Mouse (Mus musculus): ENCODE results near the gene Cfl1.

Gene Cfl1

DNA sequence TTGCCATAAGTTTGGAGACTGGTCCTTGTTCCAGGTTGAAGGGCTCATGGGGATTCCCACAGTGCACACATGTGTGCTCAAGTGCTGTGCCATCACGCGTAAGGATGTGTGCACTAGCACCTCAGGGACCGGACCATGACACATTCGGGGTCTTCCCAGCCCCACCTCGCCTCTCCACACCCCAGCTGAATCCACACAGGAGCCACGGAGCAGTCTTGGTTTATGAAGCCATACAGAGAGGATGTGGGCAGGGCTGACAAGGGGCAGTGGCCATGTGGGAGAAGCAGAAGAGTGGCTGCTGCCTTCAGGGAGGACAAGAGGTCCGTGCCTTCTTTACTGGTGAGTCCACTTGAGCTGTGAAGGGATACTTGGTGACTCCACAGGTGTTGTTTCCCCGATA lies 25.2 kb upstream of the Cfl1 start:
- DNase-seq (ENCODE audit: low spot score in 2 of 2), result no peak

DNA sequence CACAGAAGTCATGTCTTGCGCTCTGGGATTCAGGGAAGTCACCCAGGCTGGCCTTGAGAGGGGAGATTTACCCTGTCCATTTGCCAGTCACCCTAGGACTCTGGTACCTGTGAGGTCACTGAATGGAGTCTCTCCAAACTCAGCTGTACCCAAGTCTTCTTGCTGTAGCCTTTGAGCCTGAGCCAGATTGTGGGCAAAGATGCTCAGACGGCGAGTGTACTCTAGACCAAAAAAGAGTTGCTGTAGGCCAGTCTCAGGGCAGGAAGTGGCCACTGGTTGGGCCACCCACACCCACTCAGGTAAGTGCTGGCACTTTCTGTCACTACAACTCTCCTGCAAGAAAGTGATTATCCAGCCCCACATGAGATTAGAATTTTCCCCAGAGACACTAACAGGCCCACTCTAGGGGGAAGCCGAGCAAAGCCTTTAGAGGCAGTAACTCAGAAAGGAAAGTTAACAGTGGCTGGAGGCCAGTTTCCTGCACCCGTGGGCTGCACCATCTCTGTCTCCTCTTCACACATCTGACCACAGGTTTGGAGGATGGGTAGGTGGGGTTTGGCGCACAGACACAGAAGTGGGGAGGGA lies 23.2 kb upstream of the Cfl1 start:
- DNase-seq (ENCODE audit: low spot score in 2 of 2), result no peak

DNA sequence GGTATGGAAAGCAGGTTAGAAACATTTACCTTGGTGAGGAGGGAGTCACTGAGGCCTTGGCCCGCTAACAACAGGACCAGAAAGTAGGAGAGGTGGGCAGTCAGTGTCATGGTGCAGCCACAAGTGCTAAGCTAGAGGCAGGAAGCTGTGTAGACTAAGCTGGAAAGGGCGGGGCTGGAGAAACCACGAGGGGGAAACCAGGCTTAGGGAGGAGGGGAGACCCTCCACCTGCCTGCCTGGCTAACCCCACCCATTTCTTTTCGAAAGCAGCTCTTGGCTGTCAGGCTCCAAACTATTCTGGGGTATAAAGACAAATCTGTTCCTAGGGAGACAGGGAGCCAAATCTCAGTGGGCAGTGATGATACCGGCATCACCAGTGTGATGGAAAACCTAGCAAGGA lies 21.9 kb upstream of the Cfl1 start, which contains the start of gene Ctsw:
TSS of gene Ctsw (minus strand) at position 134 of the 400 bp plus-strand sequence.
- DNase-seq (ENCODE audit: low spot score in 2 of 2), result no peak

DNA sequence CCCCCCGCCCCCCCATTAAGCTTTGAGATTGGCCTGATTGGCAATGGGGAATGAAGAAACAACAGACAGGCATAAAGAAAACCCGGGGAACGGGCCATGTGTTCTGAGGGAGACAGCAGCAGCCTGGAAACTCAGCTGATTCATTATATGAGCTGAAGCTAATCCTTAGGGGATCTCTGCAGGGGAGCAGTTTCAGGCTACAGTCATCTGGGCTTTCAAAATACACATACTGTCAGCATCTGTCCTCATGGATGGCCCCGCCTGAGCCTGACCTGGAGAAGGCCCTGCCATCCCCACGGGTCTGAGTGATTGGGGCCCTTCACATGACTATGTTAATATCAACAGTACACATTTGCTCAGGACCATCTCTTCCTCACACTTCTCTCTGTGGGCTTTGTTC lies 18.4 kb upstream of the Cfl1 start:
- no peak for DNase-seq (ENCODE audit: low spot score in 2 of 2)

DNA sequence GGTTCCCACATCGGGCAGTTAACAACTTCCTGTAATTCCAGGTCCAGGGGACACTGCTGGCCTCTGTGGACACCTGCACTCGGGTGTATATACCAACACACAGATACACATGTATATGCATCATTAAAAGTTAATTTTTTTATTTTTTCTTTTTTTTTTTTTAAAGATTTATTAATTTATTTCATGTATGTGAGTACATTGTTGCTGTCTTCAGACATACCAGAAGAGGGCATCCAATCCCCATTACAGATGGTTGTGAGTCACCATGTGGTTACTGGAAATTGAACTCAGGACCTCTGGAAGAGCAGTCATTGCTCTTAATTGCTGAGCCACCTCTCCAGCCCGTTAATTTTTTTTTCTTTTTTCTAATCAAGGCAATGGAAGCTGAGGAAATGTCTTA lies 17.4 kb upstream of the Cfl1 start:
- no peak for DNase-seq (ENCODE audit: low spot score in 2 of 2)

DNA sequence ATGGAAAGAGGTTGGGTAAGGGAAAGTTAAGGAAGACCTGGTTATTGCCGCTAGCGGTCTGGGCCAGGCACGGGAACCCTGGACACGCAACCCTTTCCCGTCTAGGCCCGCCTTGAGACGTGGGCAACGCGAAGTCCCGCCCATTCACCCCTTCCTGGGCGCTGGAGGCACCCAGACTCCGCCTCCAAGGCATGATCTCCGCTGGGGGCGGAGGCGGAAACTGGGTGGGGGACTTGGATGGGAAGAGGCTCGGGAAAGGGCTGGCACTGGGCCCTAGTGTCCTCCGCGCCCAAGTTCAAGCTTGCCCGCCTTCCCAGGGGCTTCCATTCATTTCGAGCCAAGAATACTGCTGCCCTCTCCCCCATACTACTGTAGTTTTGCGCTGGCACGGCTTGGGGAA lies 16.5 kb upstream of the Cfl1 start, which contains the start of gene Efemp2:
TSS of gene Efemp2 (plus strand) at position 235 of the 400 bp plus-strand sequence.
- DNase-seq (ENCODE audit: low spot score in 2 of 2), result peak in 1 of 2 experiments; percentile 48

DNA sequence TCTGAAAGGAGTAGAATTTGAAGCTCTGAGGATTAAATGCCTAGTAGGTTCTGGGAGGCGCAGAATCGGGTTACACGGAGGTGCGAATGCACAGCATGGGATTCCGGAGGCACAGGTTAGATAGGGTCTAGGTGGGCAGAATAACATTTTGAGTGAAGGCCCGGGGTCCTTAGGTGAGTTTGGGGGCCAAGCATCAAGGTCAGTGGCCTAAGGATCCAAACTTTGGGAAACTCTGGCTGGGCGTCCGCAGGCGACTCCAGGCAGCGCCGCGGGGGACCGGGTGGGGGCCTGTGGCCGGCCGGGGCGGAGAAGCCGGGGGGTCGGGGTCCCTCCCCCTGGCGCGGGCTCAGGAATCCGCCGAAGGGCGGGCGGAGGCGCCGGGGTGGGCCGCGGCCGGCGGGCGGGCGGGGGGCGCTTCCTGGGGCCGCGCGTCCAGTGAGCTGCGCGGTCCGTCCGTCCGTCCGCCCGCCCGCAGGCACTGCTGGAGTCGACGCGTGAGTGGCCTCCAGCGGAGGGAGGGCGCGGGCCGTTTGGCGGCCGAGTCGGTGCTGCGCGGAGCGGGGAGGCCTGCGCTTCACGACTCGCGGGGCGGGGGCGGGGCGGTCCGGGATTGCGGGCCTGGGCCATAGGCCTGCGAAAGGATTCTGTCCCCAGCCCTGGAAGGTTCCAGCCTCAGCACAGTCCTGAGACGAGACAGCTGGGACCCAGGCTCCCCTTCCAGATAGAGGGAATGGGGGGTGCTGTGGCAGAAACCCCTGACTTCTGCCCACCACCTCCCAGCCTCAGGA lies 15.8 kb upstream of the Cfl1 start:
- no peak for DNase-seq (ENCODE audit: low spot score in 2 of 2)

DNA sequence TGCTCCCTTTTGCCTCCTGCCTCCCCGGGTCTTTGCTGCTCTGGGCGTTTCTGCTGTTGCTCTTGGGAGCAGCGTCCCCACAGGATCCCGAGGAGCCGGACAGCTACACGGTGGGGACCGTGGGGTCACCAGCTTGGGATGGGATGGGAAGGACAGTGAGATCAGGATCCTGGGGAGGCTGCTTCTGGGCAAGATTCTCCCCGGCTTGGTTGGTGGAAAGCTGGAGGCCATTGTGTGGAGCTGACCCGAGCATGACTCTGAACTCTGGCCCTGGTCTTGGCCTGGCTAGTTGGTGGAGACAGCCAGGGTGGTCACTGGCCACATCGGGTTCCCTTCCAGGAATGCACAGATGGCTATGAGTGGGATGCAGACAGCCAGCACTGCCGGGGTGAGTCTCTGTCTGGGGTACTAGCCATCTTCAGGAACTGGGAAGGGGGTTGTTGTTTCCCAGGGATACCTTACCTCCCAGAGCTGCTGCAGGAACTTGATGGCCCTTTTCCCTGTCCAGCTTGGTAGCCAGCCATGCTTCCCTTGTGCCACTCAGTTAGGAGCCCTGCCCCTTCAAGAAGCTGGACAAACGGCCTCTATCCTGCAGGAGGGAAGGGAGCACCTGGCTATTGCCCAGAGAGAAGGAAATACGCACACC lies 15.1 kb upstream of the Cfl1 start:
- DNase-seq (ENCODE audit: low spot score in 2 of 2), result no peak

DNA sequence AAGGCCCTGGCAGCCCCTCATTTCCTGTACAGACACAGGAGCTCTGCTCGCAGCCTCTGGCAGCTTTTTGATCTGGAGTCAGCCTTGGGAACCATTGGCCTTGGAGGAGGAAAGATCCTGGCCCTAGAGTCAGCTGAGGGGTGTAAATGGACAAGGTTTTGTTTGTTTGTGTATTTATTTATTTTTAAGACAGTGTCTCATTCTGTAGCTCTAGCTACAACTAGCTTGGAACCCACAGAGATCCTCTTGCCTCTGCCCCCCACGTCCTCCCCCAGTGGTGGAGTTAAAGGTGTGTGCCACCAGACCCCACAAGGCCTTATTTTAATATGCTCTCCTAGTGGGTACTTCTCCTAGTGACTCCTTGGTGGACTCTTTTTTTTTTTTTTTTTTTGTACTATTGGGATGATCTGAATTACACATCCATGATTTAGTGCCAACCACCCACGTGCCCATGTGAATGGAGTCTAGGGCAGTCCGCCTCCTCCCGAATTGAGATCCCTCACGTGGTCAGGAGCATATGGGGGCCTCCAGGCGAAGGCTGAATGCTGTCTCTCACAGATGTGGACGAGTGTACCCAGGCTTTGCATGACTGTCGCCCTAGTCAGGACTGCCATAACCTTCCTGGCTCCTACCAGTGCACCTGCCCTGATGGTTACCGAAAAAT lies 13.1 kb upstream of the Cfl1 start:
- no peak for DNase-seq (ENCODE audit: low spot score in 2 of 2)

DNA sequence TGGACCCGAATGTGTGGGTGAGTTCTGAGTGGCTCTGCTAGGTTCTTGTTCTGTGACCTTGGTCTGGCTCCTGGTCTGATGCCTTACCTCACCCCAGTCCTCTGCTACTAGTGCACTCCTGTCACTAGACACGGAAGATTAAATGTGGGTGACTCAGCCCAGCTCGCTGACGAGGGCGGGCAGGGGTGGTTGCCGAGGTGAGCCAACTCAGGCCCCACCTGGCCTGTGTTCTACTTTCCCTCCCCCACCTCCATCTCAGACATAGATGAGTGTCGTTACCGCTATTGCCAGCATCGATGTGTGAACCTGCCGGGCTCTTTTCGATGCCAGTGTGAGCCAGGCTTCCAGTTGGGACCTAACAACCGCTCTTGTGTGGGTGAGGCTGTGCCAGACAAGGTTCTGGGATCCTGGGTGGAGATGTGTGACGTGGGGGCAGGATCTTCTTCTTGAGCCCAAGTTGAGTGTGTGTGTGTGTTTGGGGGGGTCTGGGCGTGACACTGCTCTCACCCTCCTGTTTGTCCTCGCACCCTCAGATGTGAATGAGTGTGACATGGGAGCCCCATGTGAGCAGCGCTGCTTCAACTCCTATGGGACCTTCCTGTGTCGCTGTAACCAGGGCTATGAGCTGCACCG lies 12.5 kb upstream of the Cfl1 start:
- no peak for DNase-seq (ENCODE audit: low spot score in 2 of 2)

DNA sequence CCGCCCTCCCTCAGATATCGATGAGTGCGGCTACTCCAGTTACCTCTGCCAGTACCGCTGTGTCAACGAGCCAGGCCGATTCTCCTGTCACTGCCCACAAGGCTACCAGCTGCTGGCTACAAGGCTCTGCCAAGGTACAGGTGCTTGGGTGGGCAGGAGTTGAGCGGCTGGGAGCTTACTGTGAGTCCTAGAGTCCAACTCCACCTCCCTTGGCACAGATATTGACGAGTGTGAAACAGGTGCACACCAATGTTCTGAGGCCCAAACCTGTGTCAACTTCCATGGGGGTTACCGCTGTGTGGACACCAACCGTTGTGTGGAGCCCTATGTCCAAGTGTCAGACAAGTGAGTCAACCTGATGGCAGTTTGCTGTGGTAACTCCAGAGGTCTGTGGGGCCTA lies 10.2 kb upstream of the Cfl1 start:
- DNase-seq (ENCODE audit: low spot score in 2 of 2), result no peak

DNA sequence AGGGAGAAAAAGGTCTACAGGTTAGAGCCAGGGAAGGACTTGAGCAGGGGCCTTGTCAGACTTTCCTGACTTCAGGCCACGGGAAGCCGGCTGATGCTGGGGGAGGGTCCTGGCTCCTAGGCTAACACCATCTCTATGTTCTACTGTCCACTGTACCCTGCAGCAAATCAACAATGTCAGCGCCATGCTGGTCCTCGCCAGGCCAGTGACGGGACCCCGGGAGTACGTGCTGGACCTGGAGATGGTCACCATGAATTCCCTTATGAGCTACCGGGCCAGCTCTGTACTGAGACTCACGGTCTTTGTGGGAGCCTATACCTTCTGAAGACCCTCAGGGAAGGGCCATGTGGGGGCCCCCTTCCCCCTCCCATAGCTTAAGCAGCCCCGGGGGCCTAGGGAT lies 8.9 kb upstream of the Cfl1 start:
- no peak for DNase-seq (ENCODE audit: low spot score in 2 of 2)

DNA sequence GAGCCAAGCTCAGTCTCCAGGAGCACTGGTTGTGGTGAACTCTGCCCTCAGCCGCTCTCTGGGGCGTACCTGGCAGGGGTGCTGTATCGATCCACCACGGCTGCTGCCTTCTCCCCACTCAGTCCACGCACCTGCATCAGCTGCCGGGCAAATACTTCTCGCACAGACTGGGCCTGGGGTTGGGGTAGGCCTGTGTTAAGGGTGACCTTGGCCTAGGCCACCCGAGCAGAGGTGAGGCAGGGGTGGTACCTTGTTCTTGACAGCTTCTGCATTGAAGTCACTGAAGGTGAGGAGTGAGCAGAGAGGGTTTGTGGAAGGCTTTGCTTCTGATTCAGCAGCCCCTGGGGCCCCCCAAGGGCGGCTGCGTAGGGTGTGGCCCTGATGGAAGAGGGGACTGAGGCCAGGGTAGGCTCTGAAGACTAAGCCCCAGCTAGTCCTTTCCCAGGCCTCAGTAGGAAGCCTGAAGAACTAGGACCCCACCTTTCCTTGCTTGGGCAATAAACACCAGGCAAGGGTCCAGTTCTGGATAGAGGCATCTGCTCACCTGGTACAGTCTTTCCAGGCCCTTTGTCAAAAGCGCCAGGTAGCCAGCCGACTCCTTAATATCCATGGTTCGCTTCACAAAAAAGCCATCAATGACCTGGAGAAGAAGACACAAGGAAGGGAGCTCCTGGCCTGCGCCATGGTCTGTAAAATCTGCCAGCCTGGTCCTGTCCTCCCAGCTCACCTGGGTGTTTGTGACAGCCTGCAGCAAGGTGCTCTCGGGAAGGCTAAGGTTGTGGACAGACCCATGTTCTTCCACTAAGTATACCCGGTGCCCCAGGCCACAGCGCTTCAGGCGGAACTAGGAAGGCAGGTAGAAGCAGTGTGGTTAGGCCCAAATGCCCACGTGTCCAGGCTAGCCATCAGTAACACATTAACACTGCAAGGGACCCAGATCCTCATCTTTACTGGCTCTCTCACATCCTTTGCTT lies 6.6 kb upstream of the Cfl1 start:
- no peak for DNase-seq (ENCODE audit: low spot score in 2 of 2)

DNA sequence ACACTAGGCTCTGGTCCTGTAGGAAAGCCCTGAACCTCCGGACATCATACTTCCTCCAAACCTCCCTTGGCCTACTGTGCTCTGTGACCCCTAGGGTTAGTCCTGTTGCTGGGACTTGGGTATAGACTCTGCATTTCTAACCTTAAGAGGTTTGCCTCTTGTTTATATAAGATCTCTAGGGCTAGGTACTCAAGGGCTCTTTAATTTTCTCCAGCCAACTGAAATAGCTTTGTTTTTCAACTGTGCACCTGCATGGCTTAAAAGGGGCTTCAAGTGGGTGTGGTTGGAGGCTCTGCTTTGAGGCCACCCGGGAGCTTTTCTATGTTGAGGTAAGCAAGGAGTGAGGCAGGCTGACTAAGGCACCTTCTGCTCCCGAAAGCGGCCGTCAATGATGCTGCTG lies 5.8 kb upstream of the Cfl1 start:
- no peak for DNase-seq (ENCODE audit: low spot score in 2 of 2)

DNA sequence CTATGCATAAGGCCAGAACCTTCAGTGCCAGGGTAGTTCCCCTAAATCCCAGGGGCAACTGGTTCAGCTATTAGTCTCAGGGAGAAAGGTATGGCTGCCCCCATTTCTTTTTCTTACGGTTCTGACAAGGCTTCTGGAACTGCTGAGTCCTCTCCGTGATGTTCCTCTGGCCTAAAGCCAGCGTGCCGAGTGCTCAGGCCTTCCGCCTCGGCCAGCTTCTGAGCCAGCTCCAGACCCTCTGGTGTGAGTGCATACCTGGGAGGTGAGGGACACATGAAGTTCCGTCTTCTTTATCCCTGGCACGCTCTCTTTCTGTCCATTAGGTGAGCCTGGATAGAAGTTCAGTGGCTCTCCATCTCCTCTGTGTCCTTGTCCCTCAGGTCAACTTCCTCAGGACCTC lies 4.9 kb upstream of the Cfl1 start:
- no peak for DNase-seq (ENCODE audit: low spot score in 2 of 2)

DNA sequence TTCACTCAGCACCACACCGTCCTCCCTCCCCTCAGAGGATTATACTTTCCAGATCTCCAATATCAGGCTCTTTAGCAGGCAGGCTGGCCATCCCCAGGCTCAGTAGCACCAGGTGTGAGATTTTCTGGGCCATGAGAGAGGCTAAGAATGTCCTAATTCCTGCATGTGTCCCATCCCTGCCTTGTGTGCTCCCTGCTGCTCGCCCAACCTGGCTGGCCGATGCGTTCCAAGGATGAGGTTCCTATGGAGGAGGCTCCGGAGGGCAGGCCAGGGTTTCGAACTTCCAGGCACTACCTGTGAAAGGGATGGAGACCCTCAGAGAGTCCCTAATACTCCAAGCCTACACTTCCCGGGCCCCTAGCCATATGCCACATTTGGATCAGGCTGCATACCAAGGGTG lies 4.4 kb upstream of the Cfl1 start:
- DNase-seq (ENCODE audit: low spot score in 2 of 2), result no peak

DNA sequence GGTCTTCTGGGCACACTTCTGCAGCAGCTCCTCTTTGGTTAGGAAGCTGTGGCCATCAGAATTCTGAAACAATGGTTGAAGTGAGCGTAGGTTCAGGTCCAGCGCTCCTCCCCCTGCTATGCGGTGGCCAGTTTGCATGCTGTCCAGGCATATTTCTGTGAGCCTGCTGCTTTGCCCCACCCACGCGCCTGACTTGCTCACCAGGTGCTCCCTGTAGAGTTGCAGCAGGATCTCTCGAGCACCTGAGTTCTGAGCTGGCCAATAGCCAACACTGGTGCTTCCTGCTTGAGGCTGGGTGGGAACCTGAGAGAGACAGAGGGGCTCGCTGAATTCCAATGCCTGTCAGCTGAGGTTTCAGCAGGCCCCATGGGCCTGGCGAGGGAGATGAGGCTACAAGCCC lies 4.0 kb upstream of the Cfl1 start:
- no peak for DNase-seq (ENCODE audit: low spot score in 2 of 2)

DNA sequence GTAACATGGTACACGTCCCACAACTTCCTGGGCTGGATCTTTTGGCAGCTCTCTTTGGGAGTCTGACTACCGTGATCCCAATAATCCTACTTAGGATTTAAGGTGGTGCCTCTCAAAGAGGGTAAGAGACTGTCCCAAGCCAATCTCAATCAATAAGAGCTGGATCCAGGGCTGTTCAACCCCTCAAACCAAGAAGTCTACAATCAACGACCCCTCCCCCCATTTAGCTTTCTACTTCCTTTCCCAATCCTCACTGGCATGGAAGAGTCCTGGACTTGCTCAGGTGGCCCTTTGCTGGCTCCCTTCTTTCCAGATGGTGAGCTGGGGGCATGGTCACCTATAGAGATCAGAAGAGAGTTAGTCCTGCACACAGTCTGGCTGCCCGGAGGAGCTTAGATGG lies 3.5 kb upstream of the Cfl1 start:
- DNase-seq (ENCODE audit: low spot score in 2 of 2), result no peak

DNA sequence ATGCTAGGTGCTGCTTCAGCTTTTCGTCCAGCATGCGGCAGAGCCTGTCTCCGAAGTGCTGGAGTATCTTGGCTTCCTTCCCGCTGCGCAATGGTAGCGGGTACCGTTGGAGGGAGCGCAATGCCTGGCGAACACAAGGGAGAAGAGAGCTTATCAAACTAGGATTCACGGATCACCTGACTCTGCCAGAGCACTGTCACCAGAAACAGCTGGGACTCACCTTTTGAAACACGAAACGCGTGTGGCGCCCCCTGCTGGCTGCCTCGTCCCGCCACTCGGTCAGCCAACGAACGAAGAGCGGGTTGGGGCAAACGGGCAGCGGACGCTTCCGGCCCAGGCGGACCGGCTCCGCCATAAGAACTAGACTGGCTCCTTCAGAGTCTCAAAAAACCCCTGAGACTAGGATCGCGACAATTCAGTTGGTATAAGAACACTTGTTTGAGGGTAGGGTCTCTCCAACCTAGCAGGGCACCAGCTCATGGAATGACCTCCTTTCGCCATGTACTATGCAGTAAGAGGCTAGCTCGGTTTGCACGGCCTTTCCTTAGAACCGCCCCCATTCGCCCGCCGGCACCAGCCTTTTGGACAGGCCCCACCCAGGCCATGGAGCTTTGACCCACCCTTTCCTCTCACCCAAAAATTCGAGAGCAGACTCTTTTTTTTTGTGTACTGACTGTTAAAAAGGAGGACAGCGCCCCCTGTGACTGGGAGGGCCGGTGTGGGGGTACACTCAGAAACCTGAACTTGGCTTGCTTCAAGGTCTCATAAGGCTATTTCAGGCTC lies 2.3 kb upstream of the Cfl1 start, which contains the start of gene Mus81:
TSS of gene Mus81 (minus strand) at position 635 of the 783 bp plus-strand sequence.
- peak; percentile 90 to 91 for DNase-seq (ENCODE audit: low spot score in 2 of 2)
